Comparison of ENCODE assay signal across 10 mouse cellular contexts in genomic region chr2:128310081-128310480, GRCm38 (mm10).
DNase-seq lines count a peak whose midpoint lies in the region; ATAC-seq and TF ChIP-seq lines count a peak whose summit lies in the region.
"Had no signal": no experiment of that assay in that cellular context is flagged by ENCODE, and none has a peak within 500 bp of the region (broad histone marks: within the 10 kb centered on the region; RNA-seq: fewer than 3 reads in every experiment).

No protein-coding gene starts in this region.

- no peak overlapping the region for H3K4me3 ChIP-seq in forebrain, postnatal 0 days (ENCODE audit: low read depth, low read length)
- no peak overlapping the region for H3K4me3 ChIP-seq in forebrain, embryonic 12.5 days (replicated peaks)
- no peak overlapping the region for H3K4me3 ChIP-seq in embryonic facial prominence, embryonic 15.5 days (replicated peaks)
- no peak overlapping the region for H3K4me3 ChIP-seq in heart, postnatal 0 days (ENCODE audit: low read depth, low read length)
- H3K4me3 ChIP-seq: embryonic facial prominence, embryonic 13.5 days; neural tube, embryonic 12.5 days had no signal

- no peak overlapping the region for H3K9ac ChIP-seq in forebrain, postnatal 0 days
- no peak overlapping the region for H3K9ac ChIP-seq in forebrain, embryonic 12.5 days
- no peak overlapping the region for H3K9ac ChIP-seq in embryonic facial prominence, embryonic 15.5 days
- H3K9ac ChIP-seq in heart, postnatal 0 days (replicated peaks; ENCODE audit: low read depth, low read length), result no peak overlapping the region
- H3K9ac ChIP-seq: embryonic facial prominence, embryonic 13.5 days; neural tube, embryonic 12.5 days had no signal

- DNase-seq in forebrain, postnatal 0 days, result peak; percentile 83
- peak; percentile 67 for DNase-seq in heart, postnatal 0 days (ENCODE audit: low spot score)
- peak; percentile 89 for DNase-seq in left cerebral cortex, adult 18-20 months (ENCODE audit: low spot score in 2 of 2)
- peak; percentile 92 to 93 for DNase-seq in right cerebral cortex, postnatal 10 days (ENCODE audit: low spot score in 2 of 2)
- no peak for DNase-seq in yolk sac, embryonic 10.5 days (ENCODE audit: low spot score)
- no peak for DNase-seq in retina, embryonic 14.5 days (ENCODE audit: low spot score)

- no peak overlapping the region for H3K4me2 ChIP-seq in forebrain, postnatal 0 days (ENCODE audit: low read depth)
- H3K4me2 ChIP-seq in forebrain, embryonic 12.5 days, result no peak overlapping the region
- no peak overlapping the region; the same call in 1 of the 2 replicates for H3K4me2 ChIP-seq in embryonic facial prominence, embryonic 15.5 days (replicated peaks)
- peak overlapping the region; percentile 13 for H3K4me2 ChIP-seq in heart, postnatal 0 days (ENCODE audit: low read depth, low read length)
- H3K4me2 ChIP-seq: embryonic facial prominence, embryonic 13.5 days; neural tube, embryonic 12.5 days had no signal

- no peaks in the 10 kb centered on the region for H3K27me3 ChIP-seq in forebrain, postnatal 0 days (ENCODE audit: insufficient read depth, low read length)
- H3K27me3 ChIP-seq in forebrain, embryonic 12.5 days, result peaks cover 55% of the 10 kb centered on the region
- no peaks in the 10 kb centered on the region for H3K27me3 ChIP-seq in embryonic facial prominence, embryonic 15.5 days
- H3K27me3 ChIP-seq in heart, postnatal 0 days (ENCODE audit: control insufficient read depth, insufficient read depth, low read length), result no peaks in the 10 kb centered on the region
- H3K27me3 ChIP-seq: neural tube, embryonic 12.5 days had no signal

- TF ChIP-seq EP300 in heart, postnatal 0 days (IDR thresholded peaks at IDR 0.05; ENCODE audit: low read depth), result no peak

- no peak for TF ChIP-seq CTCF in forebrain, postnatal 0 days (IDR thresholded peaks at IDR 0.05; ENCODE audit: low read depth)
- no peak for TF ChIP-seq CTCF in heart, postnatal 0 days (IDR thresholded peaks at IDR 0.05; ENCODE audit: low read depth)

- ATAC-seq in forebrain, postnatal 0 days, result 0 out of 2 replicates have a peak, but pooled peaks have one; percentile 47
- no peak for ATAC-seq in forebrain, embryonic 12.5 days (ENCODE audit: low FRiP score)
- ATAC-seq in embryonic facial prominence, embryonic 15.5 days (ENCODE audit: insufficient number of reproducible peaks, low FRiP score, low TSS enrichment, low read depth), result no peak
- no peak for ATAC-seq in heart, postnatal 0 days (ENCODE audit: insufficient read depth, low read depth)

- peak overlapping the region; percentile 30; the same call in 1 of the 2 replicates for H3K27ac ChIP-seq in forebrain, postnatal 0 days (ENCODE audit: low read depth, low read length)
- H3K27ac ChIP-seq in forebrain, embryonic 12.5 days, result no peak overlapping the region
- peak overlapping the region; percentile 68 for H3K27ac ChIP-seq in embryonic facial prominence, embryonic 15.5 days (replicated peaks)
- H3K27ac ChIP-seq in heart, postnatal 0 days (ENCODE audit: low read depth), result peak overlapping the region; percentile 72
- H3K27ac ChIP-seq: embryonic facial prominence, embryonic 13.5 days; neural tube, embryonic 12.5 days had no signal

- no peaks in the 10 kb centered on the region for H3K36me3 ChIP-seq in forebrain, postnatal 0 days (ENCODE audit: insufficient read depth)
- no peaks in the 10 kb centered on the region for H3K36me3 ChIP-seq in forebrain, embryonic 12.5 days (replicated peaks)
- no peaks in the 10 kb centered on the region for H3K36me3 ChIP-seq in embryonic facial prominence, embryonic 15.5 days
- no peaks in the 10 kb centered on the region for H3K36me3 ChIP-seq in heart, postnatal 0 days (replicated peaks; ENCODE audit: control insufficient read depth, insufficient read depth, low read length)
- H3K36me3 ChIP-seq: embryonic facial prominence, embryonic 13.5 days; neural tube, embryonic 12.5 days had no signal

- no peaks in the 10 kb centered on the region for H3K9me3 ChIP-seq in forebrain, postnatal 0 days (ENCODE audit: low read length)
- H3K9me3 ChIP-seq in forebrain, embryonic 12.5 days, result no peaks in the 10 kb centered on the region
- no peaks in the 10 kb centered on the region for H3K9me3 ChIP-seq in embryonic facial prominence, embryonic 15.5 days (replicated peaks)
- H3K9me3 ChIP-seq in heart, postnatal 0 days (replicated peaks; ENCODE audit: control insufficient read depth, low read length), result no peaks in the 10 kb centered on the region
- H3K9me3 ChIP-seq: embryonic facial prominence, embryonic 13.5 days; neural tube, embryonic 12.5 days had no signal

- WGBS in forebrain, postnatal 0 days, result 20% methylated on average over 5 of the region's 5 CpGs
- WGBS in forebrain, embryonic 12.5 days, result 30% methylated on average over 5 of the region's 5 CpGs
- WGBS in embryonic facial prominence, embryonic 15.5 days, result 14% methylated on average over 5 of the region's 5 CpGs
- 7% methylated on average over 5 of the region's 5 CpGs for WGBS in heart, postnatal 0 days

- no peaks in the 10 kb centered on the region for H3K4me1 ChIP-seq in forebrain, postnatal 0 days (ENCODE audit: insufficient read depth)
- peaks cover 20% of the 10 kb centered on the region for H3K4me1 ChIP-seq in forebrain, embryonic 12.5 days
- peaks cover 35% of the 10 kb centered on the region for H3K4me1 ChIP-seq in embryonic facial prominence, embryonic 15.5 days
- H3K4me1 ChIP-seq in heart, postnatal 0 days (ENCODE audit: control insufficient read depth, insufficient read depth), result peaks cover 32% of the 10 kb centered on the region

Comparison
In these comparisons a context has a peak if more than half of its experiments do, and no peak if none do; other contexts are left out.
1. DNase-seq: peak in forebrain, postnatal 0 days (single experiment), heart, postnatal 0 days (single experiment), left cerebral cortex, adult 18-20 months (2 of 2) and right cerebral cortex, postnatal 10 days (2 of 2); none in yolk sac, embryonic 10.5 days (single experiment) and retina, embryonic 14.5 days (single experiment).